Mouse (Mus musculus) heart, embryonic 13.5 days (tissue): ENCODE data around the gene Cox4i2. TPM values are rescaled to one million over a fixed set of nuclear protein-coding genes. Genes with fewer than 3 reads are reported as not detected.

Experiments
- ATAC-seq: fragments of 200-750 bp; cut with Nextera tagmentation; 2 replicates; pipeline ENCODE4 v1.8.0; 2017; ENCODE audit warnings: moderate TSS enrichment; ENCODE audit not compliant: insufficient number of reproducible peaks, low FRiP score, low TSS enrichment; ENCODE audit errors: extremely low read depth
- H3K27ac ChIP-seq: fragments of 300-500 bp; sonication (generic); replicated peaks from 2 replicates; pipeline ENCODE4 v1.5.1; 2015; ENCODE audit warnings: moderate library complexity, mild to moderate bottlenecking, inconsistent platforms
- H3K27me3 ChIP-seq: fragments of 300-500 bp; sonication (generic); replicated peaks from 2 replicates; pipeline ENCODE4 v1.6.1; 2015; ENCODE audit warnings: mild to moderate bottlenecking, inconsistent platforms
- H3K36me3 ChIP-seq: fragments of 300-500 bp; sonication (generic); 2 replicates; pipeline ENCODE4 v1.6.1; 2015; ENCODE audit warnings: mild to moderate bottlenecking, inconsistent platforms
- H3K4me1 ChIP-seq: fragments of 300-500 bp; sonication (generic); 2 replicates; pipeline ENCODE4 v1.6.1; 2015; ENCODE audit warnings: inconsistent platforms
- H3K4me2 ChIP-seq: fragments of 300-500 bp; sonication (generic); 2 replicates; pipeline ENCODE4 v1.6.1; 2015; ENCODE audit warnings: inconsistent platforms, mild to moderate bottlenecking, moderate library complexity
- H3K4me3 ChIP-seq: fragments of 300-500 bp; sonication (generic); 2 replicates; pipeline ENCODE4 v1.5.1; 2015; ENCODE audit warnings: moderate library complexity, mild to moderate bottlenecking, inconsistent platforms
- H3K9ac ChIP-seq: fragments of 300-500 bp; sonication (generic); 2 replicates; pipeline ENCODE4 v1.6.1; 2015; ENCODE audit warnings: inconsistent platforms, mild to moderate bottlenecking, moderate library complexity
- H3K9me3 ChIP-seq: fragments of 300-500 bp; sonication (generic); 2 replicates; pipeline ENCODE4 v1.6.1; 2016; ENCODE audit warnings: inconsistent platforms
- WGBS: fragments of 180-500 bp; shearing (Covaris S2); methylation state at CpG from one replicate; pipeline ENCODE4 v1.1.7; 2015; ENCODE audit warnings: mixed read lengths; 5-methylcytosine and 5-hydroxymethylcytosine counted together
- polyA plus RNA-seq: library from polyadenylated mRNA; unstranded; fragments of >200 nt; fragmentation: Nextera tagmentation; extraction: Ambion mirVana; gene quantifications from 2 replicates; pipeline ENCODE4 v1.2.1, GENCODE M21; 2015

Gene Cox4i2
- polyA plus RNA-seq, 1 experiment from 2014 or later: 11.8 TPM

- 25% methylated on average over 1 of the region's 1 CpGs for WGBS
- no peak for ATAC-seq
- 0 out of 2 replicates have a peak, but pooled peaks cover 3% of the 10 kb centered on the region for H3K36me3 ChIP-seq
Observed at GRCm38 (mm10) chr2:152772231-152772630, 18.3 kb downstream of the Cox4i2 start.

GRCm38 (mm10) chr2:152775357-152775756 is 21.4 kb downstream of the Cox4i2 start:
- H3K9me3 ChIP-seq: no peaks in the 10 kb centered on the region
- no peak overlapping the region for H3K4me3 ChIP-seq
- no peak overlapping the region for H3K4me2 ChIP-seq
- H3K36me3 ChIP-seq: peaks cover 20% of the 10 kb centered on the region
- no peak for ATAC-seq
- H3K9ac ChIP-seq: no peak overlapping the region
- no peaks in the 10 kb centered on the region for H3K27me3 ChIP-seq
- H3K27ac ChIP-seq: no peak overlapping the region
- WGBS: 81% methylated on average over 4 of the region's 4 CpGs
- peaks cover 9% of the 10 kb centered on the region for H3K4me1 ChIP-seq

More at GRCm38 (mm10) chr2:152772231-152772630, 18.3 kb downstream of the Cox4i2 start:
- no peak overlapping the region for H3K4me2 ChIP-seq
- H3K27me3 ChIP-seq: no peaks in the 10 kb centered on the region
- no peaks in the 10 kb centered on the region for H3K9me3 ChIP-seq
- H3K4me3 ChIP-seq: no peak overlapping the region
- H3K27ac ChIP-seq: no peak overlapping the region
- H3K4me1 ChIP-seq: peaks cover 5% of the 10 kb centered on the region
- no peak overlapping the region for H3K9ac ChIP-seq

DNA sequence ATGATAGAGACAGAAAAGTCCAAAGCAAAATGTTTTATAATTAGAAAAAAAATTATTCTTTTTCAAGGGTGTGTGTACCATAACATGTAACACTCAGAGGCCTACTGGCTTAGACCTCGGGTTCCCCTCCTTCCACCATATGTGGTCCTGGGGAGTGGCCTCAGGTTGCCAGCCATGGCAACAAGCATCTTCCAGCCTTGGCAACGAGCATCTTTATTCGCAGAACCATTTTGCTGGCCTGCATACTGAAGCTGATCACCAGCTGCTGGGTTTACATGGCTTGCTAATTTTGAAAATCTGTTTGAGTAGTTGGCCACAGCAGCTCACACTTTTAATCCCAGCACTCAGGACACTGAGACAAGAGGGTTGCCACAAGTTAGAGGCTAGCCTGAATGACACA is 22.0 kb downstream of the Cox4i2 start:
- WGBS: 84% methylated on average over 3 of the region's 3 CpGs
- H3K4me3 ChIP-seq: no peak overlapping the region
- H3K36me3 ChIP-seq: peaks cover 27% of the 10 kb centered on the region
- no peak overlapping the region for H3K4me2 ChIP-seq
- H3K27ac ChIP-seq: no peak overlapping the region
- no peak for ATAC-seq
- peaks cover 15% of the 10 kb centered on the region for H3K4me1 ChIP-seq
- H3K9ac ChIP-seq: no peak overlapping the region
- H3K9me3 ChIP-seq: no peaks in the 10 kb centered on the region
- H3K27me3 ChIP-seq: no peaks in the 10 kb centered on the region

DNA sequence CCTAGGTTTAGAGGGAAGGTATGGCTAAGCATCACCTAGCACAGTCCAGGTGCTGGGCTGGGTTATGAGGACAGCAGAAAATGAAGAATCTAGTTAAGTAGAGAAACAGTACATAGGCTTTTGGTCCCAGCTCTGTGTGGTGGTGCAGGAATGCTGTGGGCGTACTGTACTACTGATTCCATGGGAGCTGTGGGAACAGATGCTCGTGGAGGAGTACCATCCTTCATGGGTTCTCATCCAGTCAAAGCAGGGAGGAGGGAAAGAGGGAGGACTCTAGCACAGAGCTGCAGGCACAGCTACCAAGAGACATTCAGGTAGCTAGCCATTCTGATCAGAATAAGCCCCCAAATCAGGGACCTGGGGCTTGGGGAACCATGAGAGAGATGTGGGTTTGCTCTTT is 22.5 kb downstream of the Cox4i2 start:
- Histone ChIP-seq H3K4me3 (no peak overlapping the region), H3K36me3 (peaks cover 31% of the 10 kb centered on the region), H3K9me3 (no peaks in the 10 kb centered on the region), H3K4me1 (peaks cover 19% of the 10 kb centered on the region), H3K9ac (no peak overlapping the region), H3K27me3 (no peaks in the 10 kb centered on the region), H3K4me2 (no peak overlapping the region), H3K27ac (no peak overlapping the region)
- ATAC-seq: no peak
- WGBS: 78% methylated on average over 2 of the region's 2 CpGs

DNA sequence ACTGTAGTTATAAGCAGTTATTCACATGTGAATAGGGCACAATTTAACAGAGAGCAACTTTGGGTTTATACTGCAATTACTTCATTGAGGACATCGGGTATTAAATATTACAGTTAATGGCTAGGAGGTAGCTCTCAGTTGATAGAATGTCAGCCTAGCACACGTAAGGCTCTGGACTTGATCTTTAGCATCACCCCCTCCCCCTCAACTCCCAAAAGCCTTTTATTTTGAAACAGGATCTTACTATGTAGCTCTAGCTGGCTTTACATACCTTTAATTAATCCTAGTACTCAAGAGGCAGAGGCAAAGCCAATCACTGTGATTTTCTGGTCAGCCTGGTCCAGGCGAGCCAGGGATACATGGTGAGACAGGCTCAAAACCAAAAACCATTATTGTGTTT is 23.1 kb downstream of the Cox4i2 start:
- H3K27ac ChIP-seq: no peak overlapping the region
- ATAC-seq: no peak
- H3K9me3 ChIP-seq: no peaks in the 10 kb centered on the region
- H3K9ac ChIP-seq: no peak overlapping the region
- no peak overlapping the region for H3K4me3 ChIP-seq
- no peak overlapping the region for H3K4me2 ChIP-seq
- 85% methylated on average over 3 of the region's 3 CpGs for WGBS
- peaks cover 26% of the 10 kb centered on the region for H3K4me1 ChIP-seq
- peaks cover 38% of the 10 kb centered on the region for H3K36me3 ChIP-seq
- no peaks in the 10 kb centered on the region for H3K27me3 ChIP-seq

- no peak overlapping the region for H3K27ac ChIP-seq
- 95% methylated on average over 2 of the region's 2 CpGs for WGBS
Observed at GRCm38 (mm10) chr2:152780466-152780865, 26.5 kb downstream of the Cox4i2 start.

DNA sequence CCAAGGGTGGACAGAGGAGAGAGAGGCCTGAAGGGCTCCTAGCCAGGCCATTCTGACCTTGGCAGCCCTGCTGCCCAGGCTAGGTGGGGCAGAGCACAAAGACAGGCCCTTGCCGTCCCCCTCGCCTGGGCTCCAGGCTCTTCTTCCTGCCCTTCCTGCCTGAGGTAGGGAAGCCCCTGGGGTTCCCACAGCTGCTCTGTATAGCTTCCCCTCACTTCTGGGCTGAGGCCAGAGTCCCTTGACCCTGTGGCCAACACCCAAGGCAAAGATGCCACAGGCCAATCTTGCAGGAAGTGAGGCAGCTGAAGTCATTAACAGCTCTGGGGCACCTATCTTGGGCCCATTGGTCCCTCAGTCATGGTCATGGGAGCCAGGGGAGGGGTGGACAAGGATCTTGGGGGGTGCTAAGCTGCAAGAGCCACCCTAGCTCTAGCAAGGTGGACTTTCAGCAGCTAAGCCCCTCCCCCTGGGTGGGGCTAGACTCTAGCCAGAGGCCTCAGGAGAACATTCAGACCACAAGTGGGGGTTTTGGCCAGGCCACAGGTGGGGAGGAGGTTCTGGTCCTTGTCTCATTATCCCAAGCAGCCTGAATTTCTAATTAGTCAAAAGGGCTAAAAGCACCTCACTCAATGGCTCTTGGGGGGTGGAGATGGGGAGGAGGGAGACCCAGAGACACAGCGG is 27.2 kb downstream of the Cox4i2 start:
- H3K4me3 ChIP-seq: no peak overlapping the region
- no peak for ATAC-seq
- H3K4me2 ChIP-seq: no peak overlapping the region
- H3K9me3 ChIP-seq: no peaks in the 10 kb centered on the region
- WGBS: 74% methylated on average over 3 of the region's 3 CpGs
- no peak overlapping the region for H3K27ac ChIP-seq
- H3K9ac ChIP-seq: no peak overlapping the region
- H3K36me3 ChIP-seq: peaks cover 38% of the 10 kb centered on the region
- H3K4me1 ChIP-seq: peaks cover 63% of the 10 kb centered on the region
- H3K27me3 ChIP-seq: no peaks in the 10 kb centered on the region

More at GRCm38 (mm10) chr2:152780466-152780865, 26.5 kb downstream of the Cox4i2 start:
- Histone ChIP-seq H3K4me2 (no peak overlapping the region), H3K27me3 (no peaks in the 10 kb centered on the region), H3K36me3 (peaks cover 41% of the 10 kb centered on the region), H3K4me3 (no peak overlapping the region), H3K9ac (no peak overlapping the region), H3K4me1 (peaks cover 56% of the 10 kb centered on the region), H3K9me3 (no peaks in the 10 kb centered on the region)
- ATAC-seq: no peak

DNA sequence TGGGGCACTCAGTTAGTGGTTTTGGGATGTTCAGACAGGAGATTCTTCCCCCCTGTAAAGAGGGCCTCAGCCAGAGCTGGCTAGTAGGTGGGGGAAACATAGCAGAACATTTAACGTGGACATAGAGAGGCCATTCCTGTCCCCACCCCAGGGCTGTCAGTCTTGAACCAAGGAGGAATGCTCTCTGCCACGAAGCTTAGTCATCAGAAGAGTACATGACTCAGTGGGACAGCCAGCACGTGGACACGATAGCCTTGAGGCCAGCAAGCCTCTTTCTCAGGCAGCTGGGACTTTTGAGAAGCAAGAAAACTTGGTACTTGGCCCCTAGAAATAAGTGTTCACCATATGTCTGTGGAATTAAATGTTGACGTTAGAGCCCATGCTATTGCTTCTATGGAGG is 28.7 kb downstream of the Cox4i2 start:
- H3K27ac ChIP-seq: no peak overlapping the region; the same call in 1 of the 2 replicates
- no peak overlapping the region for H3K4me2 ChIP-seq
- ATAC-seq: no peak
- H3K27me3 ChIP-seq: no peaks in the 10 kb centered on the region
- WGBS: 50% methylated on average over 5 of the region's 5 CpGs
- H3K9me3 ChIP-seq: no peaks in the 10 kb centered on the region
- peaks cover 38% of the 10 kb centered on the region for H3K36me3 ChIP-seq
- no peak overlapping the region for H3K4me3 ChIP-seq
- no peak overlapping the region; the same call in 1 of the 2 replicates for H3K9ac ChIP-seq
- peaks cover 78% of the 10 kb centered on the region for H3K4me1 ChIP-seq

- WGBS: 81% methylated on average over 5 of the region's 5 CpGs
- no peaks in the 10 kb centered on the region for H3K9me3 ChIP-seq
- peaks cover 38% of the 10 kb centered on the region for H3K36me3 ChIP-seq
- H3K4me1 ChIP-seq: peaks cover 84% of the 10 kb centered on the region
- H3K4me3 ChIP-seq: no peak overlapping the region
- no peaks in the 10 kb centered on the region for H3K27me3 ChIP-seq
- no peak overlapping the region for H3K9ac ChIP-seq
- no peak for ATAC-seq
- H3K4me2 ChIP-seq: no peak overlapping the region
- no peak overlapping the region; the same call in 1 of the 2 replicates for H3K27ac ChIP-seq
Observed at GRCm38 (mm10) chr2:152783241-152783640, 29.3 kb downstream of the Cox4i2 start.

DNA sequence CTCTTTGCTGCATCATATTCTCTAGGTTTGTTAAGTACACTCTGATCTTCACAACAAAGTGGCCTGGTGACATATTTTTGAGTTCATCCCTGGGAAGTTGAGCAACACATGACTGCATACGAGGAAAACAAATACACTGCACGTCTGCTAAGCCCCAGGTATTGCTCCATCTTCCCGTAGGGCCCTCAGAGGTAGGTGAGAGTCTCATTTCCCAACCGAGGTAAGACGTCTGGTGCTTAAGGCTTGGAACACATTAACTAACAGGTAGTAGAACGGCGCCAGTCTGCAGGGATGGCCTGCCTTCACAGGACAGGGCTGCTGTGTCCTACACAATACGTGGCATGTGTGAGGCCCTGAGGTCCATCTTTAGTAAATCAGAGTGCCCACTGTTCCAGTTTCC is 30.7 kb downstream of the Cox4i2 start:
- Histone ChIP-seq H3K4me1 (peaks cover 97% of the 10 kb centered on the region), H3K4me2 (peak overlapping the region; percentile 59; the same call in 1 of the 2 replicates), H3K36me3 (peaks cover 27% of the 10 kb centered on the region), H3K27me3 (no peaks in the 10 kb centered on the region), H3K4me3 (no peak overlapping the region), H3K9ac (peak overlapping the region; percentile 76), H3K27ac (peak overlapping the region; percentile 98), H3K9me3 (no peaks in the 10 kb centered on the region)
- ATAC-seq: no peak
- WGBS: 90% methylated on average over 8 of the region's 8 CpGs

GRCm38 (mm10) chr2:152785446-152786350 is 31.7 kb downstream of the Cox4i2 start:
- peak overlapping the region; percentile 76 for H3K9ac ChIP-seq
- H3K4me3 ChIP-seq: peak overlapping the region; percentile 25
- H3K4me1 ChIP-seq: peaks cover 97% of the 10 kb centered on the region
- H3K27me3 ChIP-seq: no peaks in the 10 kb centered on the region
- ATAC-seq: peak; percentile 15; the same call in 1 of the 2 replicates
- peak overlapping the region; percentile 59 for H3K4me2 ChIP-seq
- no peaks in the 10 kb centered on the region for H3K9me3 ChIP-seq
- H3K27ac ChIP-seq: peak overlapping the region; percentile 98
- WGBS: 11% methylated on average over 18 of the region's 18 CpGs
- H3K36me3 ChIP-seq: peaks cover 22% of the 10 kb centered on the region
